Mouse (Mus musculus): ENCODE measurements around the gene Pla2g5.

DNA sequence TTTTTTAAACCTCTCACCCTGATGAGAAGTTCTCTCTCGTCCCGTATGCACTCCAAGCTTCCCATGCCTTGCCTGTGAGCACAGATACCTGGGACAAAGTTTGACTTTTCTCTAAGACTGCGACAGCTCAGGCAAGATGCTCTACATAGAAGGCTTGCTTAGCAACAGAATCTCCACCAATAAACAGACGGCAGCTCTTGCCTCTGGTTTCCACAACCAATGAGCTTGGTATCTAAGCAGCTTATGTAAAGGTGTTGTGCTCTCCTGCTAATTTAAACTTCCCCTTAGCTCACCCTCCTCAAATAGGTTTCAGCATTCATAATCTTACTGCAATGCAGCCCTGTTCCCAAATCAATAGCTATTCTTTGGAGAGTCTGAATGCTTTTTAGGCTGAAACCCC is 61.7 kb downstream of the Pla2g5 start:
- TF ChIP-seq EP300 (IDR thresholded peaks at IDR 0.05; ENCODE audit: low read depth) (no peak), CTCF (IDR thresholded peaks at IDR 0.05; ENCODE audit: low read depth) (no peak)
